Mouse (Mus musculus) mature B cell (primary cell): ENCODE results near the gene Gm10192.
"Not testable (repeated sequence)": the region's sequence is repeated elsewhere in the genome, so short reads cannot be mapped to it uniquely, and the experiment has no call there.

Experiments
- in situ Hi-C: fragments of 300-500 bp; cut with MboI; formaldehyde crosslinking; loops from 2 replicates; pipeline ENCODE4 v1.14.3; 2019

Gm10192 gene

DNA sequence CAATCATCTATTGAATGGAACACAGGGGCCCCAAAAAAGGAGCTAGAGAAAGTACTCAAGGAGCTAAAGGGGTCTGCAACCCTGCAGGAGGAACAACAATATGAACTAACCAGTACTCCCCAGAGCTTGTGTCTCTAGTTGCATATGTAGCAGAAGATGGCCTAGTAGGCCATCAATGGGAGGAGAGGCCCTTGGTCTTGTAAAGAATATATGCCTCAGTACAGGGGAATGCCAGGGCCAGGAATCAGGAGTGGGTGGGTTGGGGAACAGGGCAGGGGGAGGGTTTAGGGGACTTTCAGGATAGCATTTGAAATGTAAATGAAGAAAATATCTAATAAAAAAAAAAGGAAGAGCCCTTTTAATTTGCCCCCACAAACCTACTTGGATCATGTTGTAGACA lies at the start of gene Gm10192:
TSS of gene Gm10192 (minus strand) at position 101 of the 400 bp plus-strand sequence.
- in situ Hi-C loops = not testable (repeated sequence)

GRCm38 (mm10) chr4:97230411-97231104 lies 47.6 kb upstream of the Gm10192 start:
- in situ Hi-C loops = no loop called here

DNA sequence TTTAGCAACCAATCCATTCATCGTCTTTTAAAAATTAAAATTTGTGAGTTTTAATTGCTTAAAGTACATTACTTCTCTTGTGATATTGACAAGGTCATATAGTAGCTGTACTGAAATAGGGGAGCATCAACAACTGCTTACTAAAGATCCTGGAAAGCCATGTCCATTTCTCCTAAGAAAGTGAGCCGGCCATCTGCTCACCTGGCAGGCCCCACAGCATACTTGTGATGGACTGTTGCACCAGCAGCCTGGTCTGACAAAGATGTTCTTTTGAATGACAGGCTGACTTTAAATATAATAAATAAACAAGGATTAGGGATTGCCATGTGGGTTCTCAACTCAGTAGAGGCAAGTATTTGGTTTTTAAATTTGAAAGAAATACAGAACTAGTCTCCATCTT lies 36.7 kb upstream of the Gm10192 start:
- in situ Hi-C loops = no loop called here

DNA sequence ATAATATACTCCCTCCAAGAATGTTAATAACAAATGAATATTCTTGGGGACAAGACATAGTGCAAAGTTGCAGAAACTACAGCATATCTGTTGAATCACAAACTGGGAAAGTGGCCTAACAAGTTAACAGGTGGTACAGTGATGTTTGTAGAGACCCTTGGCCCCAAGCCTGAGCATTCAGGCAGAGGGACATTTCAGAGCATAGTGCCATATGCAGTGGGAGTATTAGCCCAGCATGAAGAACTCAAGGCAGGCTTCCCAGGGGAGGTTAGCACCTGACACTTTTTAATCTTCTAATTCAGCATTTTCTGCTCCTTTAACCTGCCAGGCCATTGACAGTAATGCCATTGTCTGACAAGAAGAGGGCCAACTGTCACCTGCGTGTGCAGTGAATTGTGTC lies 34.9 kb upstream of the Gm10192 start:
- in situ Hi-C loops = no loop called here

DNA sequence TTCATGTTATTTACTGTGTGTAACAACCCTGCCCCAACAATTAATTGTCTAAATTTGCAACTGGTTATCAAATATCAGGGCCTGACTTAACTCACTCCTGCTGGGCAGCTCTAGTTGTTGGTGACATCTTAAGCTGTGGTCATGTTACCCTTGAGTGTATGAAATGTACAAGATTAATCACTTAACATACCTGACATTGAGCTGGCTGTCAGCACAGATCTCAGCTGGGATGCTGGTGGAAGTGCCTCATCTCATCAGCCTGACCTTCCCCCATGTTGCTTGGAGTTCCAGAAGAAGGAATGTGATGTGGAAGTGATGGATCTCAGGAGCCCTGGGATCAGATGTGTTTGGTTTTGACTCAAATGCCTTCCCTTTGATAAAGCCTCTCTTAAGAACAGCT lies 29.5 kb upstream of the Gm10192 start:
- in situ Hi-C loops = no loop called here

DNA sequence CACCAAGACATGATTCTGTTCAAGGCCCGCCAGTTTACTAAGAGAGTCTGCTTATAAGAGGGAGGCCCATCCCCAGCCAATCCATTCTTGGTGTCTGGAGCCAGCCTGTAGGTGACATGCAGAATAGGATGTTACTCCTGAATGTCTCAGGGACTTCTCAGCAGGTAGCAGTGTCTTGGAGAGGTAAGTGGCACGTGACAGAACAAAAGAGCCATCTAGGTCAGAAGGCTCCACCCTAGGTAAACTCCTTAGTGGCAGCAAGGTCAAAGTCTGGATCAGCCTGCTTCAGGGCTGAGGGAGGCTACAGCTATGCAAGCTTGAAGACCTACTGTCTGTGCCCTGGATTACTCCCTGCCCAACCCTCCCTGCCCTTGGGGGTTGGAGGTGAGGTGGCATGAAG lies 20.0 kb upstream of the Gm10192 start:
- in situ Hi-C loops = not testable (repeated sequence)

DNA sequence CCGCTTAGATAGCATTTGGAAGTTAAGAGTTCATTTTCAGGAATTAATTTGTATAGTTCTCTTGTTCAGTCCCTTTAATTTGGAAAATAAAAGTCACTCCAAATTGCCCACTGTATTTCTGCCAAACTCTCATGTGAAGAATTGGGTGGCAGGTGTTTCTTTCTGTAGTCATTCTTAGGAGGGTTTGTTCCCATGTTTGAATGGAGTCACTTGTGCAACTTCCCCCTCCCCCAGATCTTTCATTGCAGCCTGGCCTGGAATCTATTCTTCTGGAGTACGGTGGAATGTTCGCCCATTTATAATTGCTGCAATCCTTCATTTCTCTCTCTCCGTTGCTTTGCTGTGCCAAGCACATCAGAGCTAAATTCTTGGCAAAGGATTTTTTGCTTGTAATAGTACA lies 10.2 kb upstream of the Gm10192 start:
- in situ Hi-C loops = no loop called here

GRCm38 (mm10) chr4:97192601-97193000 lies 9.6 kb upstream of the Gm10192 start:
- in situ Hi-C loops = no loop called here

- in situ Hi-C loops = no loop called here
Observed at GRCm38 (mm10) chr4:97180396-97180795, 2.6 kb downstream of the Gm10192 start.

- in situ Hi-C loops = no loop called here
Observed at GRCm38 (mm10) chr4:97156841-97157345, 26.1 kb downstream of the Gm10192 start.

DNA sequence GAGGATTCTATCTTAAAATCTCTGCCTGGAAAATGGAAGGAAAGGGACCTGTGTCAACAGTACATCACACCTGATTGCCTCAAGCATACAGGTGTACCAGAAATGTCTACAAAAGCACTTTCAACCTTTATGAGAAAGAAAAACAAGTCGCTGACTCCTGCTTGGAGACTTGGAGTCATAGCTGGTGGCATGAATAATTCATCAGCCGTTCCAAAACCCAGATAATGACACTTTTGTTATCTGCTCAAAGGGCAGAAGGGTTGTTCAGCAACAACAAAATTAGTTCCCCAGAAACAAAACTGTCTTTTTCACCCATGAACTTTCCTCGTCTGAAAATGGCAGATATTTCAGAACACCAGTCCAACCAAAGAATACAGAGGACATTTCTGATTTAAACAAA lies 26.9 kb downstream of the Gm10192 start:
- in situ Hi-C loops = no loop called here

DNA sequence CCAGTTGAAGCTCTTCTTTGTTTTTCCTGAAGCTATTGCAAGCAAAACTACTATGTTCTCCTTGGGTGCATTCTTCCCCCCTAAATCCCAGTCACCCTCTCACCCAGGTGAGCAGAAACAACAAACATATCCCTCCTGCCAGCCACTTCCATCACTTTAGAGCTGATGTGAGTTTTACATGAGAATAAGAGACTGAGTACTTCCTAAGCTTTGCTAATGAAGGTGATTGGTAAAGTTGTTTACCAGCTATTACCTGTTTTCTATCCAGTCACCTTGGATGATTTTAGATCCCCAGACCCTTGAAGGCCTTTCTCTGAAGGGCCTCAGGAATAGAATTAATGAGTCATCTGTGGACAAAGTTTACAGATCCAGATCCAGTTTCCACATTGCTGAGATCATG lies 29.4 kb downstream of the Gm10192 start:
- in situ Hi-C loops = no loop called here

DNA sequence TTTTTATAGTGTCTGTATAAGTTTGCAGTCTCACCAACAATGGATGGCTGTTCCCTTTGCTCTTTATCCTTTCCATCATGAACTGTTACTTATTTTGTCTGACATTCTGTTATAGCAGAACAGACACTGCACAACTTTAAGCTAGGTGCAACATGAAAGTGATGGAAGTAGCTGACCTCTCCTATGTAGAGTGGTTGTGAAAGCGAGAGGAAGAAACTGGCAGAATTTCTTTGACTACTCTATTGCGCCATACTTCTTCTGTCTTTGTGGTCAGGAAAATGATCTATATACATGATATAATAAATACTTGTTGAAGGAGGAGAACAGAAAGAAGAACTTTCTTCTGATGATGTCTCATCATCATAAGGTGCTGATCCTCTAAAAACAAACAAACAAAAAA lies 40.5 kb downstream of the Gm10192 start:
- in situ Hi-C loops = no loop called here
